Mouse (Mus musculus) gastrocnemius, postnatal 10 days (tissue): ENCODE results near the gene Slc43a1. TPM values are rescaled to one million over a fixed set of nuclear protein-coding genes. Genes with fewer than 3 reads are reported as not detected.

Experiments used
- DNase-seq: peaks from one replicate; pipeline ENCODE4 v3.0.0; 2021; ENCODE audit warnings: mixed read lengths
- total RNA-seq, 2 experiments: library from RNA; stranded (reverse); gene quantifications; 2 replicates each; pipeline ENCODE4 v1.2.3; 2021

Gene Slc43a1
- total RNA-seq, 2 experiments from 2014 or later: 6.4 to 6.7 TPM

DNA sequence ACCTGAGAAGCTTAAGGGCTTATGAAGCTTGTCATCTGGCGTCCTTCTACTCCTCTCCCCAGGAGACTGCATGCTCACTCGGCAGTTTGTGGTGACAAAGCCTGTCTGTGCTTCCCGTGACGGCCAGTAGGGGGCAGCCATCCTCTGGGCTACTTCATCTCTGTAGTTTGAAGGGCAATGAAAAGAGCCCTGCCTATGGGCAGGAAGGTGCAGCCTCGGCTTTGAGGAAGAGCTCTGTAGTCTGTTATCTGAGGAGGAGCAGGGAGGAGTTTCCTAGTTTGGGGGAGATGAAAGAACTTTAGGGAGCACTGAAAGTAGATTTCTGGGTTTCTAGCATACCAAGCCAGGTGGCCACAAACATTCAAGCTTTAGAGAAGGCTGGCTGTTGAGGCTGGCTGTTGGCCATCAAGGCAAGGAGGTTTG lies 29.9 kb downstream of the Slc43a1 start:
- peak; percentile 74 for DNase-seq

DNA sequence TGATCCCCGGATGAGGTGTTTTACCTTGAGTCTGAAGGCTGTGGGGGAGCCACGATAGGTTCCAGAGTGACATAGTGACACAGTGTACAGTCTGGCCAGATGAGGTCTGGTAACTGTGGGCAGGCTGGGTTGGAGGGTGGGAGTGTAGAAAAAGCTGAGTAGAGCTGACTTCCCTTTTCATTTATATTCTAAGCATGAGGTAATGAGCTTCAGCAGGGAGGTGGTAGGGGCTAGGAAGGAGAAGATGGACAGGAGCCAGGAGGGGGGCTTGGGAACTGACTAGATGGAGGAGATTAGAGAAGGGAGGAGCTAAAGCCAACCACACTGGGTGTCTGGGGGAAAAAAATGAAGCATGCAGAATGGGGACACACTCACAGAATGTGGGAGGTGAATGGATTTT lies 30.3 kb downstream of the Slc43a1 start:
- DNase-seq: no peak

DNA sequence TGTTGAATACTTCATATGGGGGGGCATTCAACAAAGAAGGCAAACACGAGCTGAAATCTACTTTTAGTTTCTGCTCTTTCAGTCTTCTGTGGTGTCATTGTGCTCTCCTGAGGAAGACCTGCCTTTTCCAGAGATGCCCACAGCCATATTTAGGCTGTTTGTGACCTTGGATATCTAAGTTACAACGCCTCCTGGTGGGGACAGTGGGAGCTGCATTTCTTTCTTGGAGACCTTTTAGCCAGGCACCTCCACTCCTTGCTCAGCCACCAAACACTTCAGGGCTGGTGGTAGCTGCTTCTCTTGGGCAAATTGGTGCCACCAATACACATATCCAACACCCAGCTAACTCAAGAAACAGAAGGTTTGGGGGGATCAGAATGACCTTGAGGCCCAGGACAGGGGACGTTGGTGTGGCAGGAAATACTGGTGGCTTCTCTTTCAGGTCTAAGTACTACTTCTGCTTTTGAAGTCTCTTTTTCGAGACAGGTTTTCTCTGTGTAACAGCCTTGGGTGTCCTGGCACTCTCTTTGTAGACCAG lies 32.0 kb downstream of the Slc43a1 start:
- peak; percentile 36 for DNase-seq

- DNase-seq: peak; percentile 71
Observed at GRCm38 (mm10) chr2:84872105-84872716, 33.6 kb downstream of the Slc43a1 start.

- no peak for DNase-seq
Observed at GRCm38 (mm10) chr2:84875842-84876241, 37.2 kb downstream of the Slc43a1 start.

DNA sequence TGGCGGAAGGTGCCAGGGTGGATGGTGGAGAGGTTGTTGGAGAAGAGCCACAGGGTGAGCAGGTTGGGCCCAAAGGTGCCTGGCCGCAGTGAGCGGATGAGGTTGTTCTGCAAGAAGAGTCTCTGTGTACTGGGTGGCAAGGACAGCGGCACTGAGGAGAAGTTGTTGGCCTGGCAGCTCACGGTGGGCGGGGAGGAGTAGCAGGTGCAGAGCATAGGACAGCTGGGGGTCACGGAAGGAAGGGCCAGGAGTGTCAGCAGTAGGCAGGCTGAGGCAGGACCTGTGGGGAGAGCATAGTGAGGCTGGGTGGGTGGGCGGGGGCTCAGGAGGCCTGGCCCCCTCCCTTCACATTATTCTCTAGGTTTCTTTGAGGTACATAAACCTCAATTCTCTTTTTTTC lies 41.9 kb downstream of the Slc43a1 start:
- no peak for DNase-seq

- no peak for DNase-seq
Observed at GRCm38 (mm10) chr2:84882606-84883005, 44.0 kb downstream of the Slc43a1 start.

- DNase-seq: no peak
Observed at GRCm38 (mm10) chr2:84883084-84883483, 44.4 kb downstream of the Slc43a1 start.

- DNase-seq: no peak
Observed at GRCm38 (mm10) chr2:84883530-84883929, 44.9 kb downstream of the Slc43a1 start.

DNA sequence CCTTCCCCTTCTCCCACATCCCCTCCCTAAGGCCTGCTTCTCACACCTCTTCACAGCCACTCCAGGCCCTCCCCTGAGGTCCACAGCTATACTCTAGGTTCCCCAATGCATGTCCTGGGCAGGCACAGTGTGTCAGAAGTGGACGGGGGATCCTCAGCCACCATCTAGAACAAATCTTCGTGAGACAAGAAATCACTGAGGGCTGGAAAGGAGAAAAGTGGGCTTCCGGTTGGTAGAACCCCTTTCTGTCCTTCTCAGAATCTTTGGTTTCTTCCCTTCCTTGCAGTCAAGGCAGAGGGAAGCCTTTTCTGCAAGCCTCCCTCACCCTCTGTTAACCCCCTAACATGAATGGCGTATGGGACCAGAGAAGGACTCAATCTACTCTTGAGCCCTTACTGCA lies 45.3 kb downstream of the Slc43a1 start:
- DNase-seq: no peak

DNA sequence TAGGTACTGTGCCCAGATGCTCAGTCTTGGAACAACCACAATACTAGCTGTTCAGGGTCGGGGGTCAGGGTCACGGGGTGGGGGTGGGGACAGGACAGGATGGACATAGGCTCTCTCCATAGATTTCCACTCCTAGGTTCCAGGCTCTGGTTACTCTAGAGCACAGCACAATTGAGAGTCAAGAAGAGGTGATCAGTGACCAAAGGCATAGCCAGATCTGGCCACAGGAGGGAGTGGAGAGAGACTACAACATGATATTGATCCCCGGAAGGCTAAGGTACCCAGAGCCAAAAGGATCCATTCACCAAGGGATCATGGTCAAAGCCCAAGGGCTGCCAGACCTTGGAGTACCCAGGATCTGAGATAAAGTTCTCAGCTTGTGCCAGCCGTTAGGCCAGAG lies 46.0 kb downstream of the Slc43a1 start:
- DNase-seq: no peak

- no peak for DNase-seq
Observed at GRCm38 (mm10) chr2:84885084-84886055, 46.7 kb downstream of the Slc43a1 start.

DNA sequence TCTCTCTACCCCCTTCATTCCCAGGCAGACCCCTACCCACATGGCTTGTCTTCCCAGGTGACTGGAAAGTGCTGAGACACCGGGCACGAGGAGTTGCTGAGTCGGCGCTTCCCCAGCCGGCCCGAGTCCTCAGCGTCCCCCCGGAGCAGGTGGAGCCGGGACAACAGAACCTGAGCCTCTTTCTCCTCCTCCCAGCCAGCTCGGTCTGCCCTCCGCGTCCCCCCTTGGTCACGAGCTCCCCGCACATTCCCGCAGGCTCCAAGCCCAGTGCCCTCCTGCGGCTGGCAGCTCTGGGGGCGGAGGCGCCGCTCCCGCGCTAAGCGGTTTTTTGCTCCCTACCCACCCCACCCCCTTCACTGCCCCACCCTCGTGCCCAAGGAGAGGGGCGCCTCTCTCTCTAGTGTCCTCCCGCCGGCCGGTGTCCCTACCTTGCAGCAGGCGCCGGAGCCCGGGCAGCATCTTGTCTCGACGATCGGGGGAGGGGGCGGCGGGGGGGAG lies 47.6 kb downstream of the Slc43a1 start, which contains the start of gene Rtn4rl2:
Gene Rtn4rl2 (minus strand): TSS at position 477 of the 498 bp plus-strand sequence.
- DNase-seq: no peak

DNA sequence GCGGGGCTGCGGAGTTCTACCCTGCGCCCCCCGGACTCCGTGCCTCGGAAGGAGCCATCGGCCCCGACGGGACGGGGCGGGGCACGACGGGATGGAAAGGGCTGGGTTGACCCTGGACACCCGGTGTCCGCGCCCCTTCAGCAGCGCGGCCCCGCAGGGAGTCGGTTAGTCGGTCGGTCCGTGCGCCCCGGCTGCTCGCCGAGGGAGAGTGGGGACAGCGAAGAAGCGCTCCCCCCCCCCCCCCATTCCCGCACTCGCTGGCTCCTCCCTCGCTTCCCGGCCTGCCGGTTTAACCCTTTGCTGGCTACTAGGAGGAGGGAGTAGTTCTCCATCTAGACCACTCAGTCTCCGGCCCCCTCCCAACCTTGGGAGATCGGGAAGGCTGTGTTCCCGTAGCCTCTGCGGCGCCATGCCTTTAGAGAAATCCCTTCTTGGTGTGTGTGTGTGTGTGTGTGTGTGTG lies 48.2 kb downstream of the Slc43a1 start:
- DNase-seq: peak; percentile 32

DNA sequence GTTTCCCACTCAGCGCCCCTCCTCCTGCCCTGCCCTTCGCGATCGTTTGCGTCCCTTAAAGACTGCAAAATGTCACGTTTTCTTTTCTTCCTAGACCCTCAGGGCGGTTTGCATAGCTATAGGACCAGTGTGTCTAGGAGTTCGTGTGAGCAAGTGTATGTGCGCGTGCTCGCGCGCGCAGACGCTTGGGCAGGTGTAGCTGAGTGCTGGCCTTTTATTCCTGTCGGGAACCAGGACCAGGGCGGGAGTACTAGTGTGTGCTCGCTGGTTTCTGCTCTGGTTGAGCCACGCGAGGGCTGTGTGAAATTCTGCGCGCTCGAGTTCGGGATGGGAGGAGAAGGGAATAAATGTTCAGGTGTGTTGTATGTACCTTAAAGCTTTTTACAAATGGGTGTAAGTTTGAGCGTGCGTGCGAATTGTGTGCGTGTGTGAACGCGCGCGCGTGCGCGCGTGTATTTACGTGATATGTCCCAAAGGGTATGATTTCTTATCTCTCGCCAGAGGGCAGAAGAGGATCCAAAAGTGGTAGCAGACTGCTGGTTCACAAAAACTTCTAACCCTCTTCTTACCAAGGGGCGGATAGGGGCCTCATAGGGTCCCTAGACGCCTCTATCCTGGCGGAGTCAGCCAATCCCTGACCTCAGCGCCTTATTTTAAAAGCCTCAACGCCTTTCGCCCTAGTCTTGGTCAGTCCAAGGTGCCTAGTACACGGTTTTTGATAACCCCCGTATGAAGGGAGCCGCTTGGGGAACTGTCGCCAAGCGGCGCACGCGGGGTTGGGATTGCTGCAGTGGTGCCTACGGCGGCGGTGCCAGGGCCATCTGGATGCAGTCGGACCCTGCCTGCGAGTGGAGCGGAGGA lies 49.0 kb downstream of the Slc43a1 start:
- no peak for DNase-seq

GRCm38 (mm10) chr2:84888657-84889315 lies 50.1 kb downstream of the Slc43a1 start:
- peak; percentile 67 for DNase-seq

- no peak for DNase-seq
Observed at GRCm38 (mm10) chr2:84889316-84890044, 50.8 kb downstream of the Slc43a1 start.

- DNase-seq: peak; percentile 79
Observed at GRCm38 (mm10) chr2:84890045-84890340, 51.3 kb downstream of the Slc43a1 start.

- DNase-seq: no peak
Observed at GRCm38 (mm10) chr2:84893359-84893758, 54.7 kb downstream of the Slc43a1 start.

DNA sequence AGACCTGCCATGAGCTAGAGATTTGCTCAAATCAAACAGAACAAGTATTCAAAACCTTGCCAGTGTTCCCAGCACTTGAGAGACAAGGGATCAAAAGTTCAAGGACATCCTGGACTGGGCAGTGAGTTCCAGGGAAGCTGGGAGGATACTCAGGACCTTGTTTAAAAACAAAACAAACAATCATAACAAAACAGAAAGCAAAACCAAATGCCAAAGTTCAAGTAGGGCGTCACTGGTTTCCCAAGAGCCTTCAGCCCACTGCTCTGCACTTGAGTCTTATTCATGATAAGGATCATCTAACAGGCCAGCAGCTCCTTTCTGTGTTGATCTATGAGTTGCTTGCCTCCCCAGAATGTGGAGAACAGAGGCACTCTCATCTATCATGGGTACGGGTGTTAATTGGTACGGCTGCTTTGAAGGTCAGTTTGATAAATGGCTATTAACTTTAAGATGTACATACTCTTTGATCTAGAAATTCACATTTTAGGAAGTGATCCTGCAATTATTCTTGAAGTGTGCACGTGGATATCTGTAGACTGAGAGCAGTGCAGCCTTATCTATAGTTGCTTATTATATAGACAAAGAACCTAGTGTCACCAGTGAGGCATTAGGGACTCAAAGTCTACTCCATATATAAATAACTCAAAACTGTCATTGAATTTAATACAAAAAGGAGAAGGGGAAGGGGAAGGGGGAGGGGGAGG lies 57.0 kb downstream of the Slc43a1 start:
- no peak for DNase-seq
